Comparison of ENCODE assay signal across 13 mouse cellular contexts in the genomic region with DNA sequence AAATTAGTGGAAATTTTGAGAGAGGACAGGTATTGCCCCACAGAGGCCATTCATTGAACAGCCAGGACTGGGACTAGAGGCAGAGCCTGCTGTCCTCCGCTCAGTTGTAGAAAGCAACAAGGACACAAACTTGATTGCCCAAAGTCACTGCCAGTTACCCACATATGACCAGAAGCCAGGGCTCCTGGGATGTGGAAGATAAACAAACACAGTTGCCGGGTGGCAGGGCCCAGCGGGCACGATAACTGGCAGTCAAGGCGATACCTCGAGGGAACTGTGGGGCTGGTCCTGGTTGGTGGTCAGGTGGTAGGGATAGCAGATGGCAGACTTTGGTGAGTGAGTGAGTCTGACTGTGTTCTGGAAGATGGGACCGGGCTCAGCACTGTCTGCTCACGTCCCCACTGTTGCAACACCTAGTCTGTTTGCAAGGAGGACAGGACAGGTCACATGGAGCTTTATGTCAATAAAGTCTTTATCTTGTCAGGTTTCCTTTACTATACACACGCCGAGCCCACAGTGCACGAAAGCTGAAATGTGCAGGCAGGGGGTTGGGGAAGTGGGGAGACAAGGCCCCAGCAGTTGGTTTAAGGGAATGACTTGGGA. TPM values are rescaled to one million over a fixed set of nuclear protein-coding genes. Genes with fewer than 3 reads are reported as not detected.
DNase-seq lines count a peak whose midpoint lies in the region; ATAC-seq and TF ChIP-seq lines count a peak whose summit lies in the region.
"Had no signal": no experiment of that assay in that cellular context is flagged by ENCODE, and none has a peak within 500 bp of the region (broad histone marks: within the 10 kb centered on the region; RNA-seq: fewer than 3 reads in every experiment).

No protein-coding gene starts in this region.

- H3ac ChIP-seq in C2C12 (ENCODE audit: control insufficient read depth, insufficient read length, low read depth): no peak overlapping the region

- H3K4me1 ChIP-seq in hindbrain, embryonic 13.5 days (replicated peaks): peaks cover 22% of the 10 kb centered on the region
- peaks cover 7% of the 10 kb centered on the region; the same call in 1 of the 2 replicates for H3K4me1 ChIP-seq in hindbrain, embryonic 16.5 days (ENCODE audit: control insufficient read depth, insufficient read depth, low read depth, low read length)
- H3K4me1 ChIP-seq in cerebellum, adult 2 months (ENCODE audit: control insufficient read depth, insufficient read depth, low read length): peaks cover 15% of the 10 kb centered on the region
- H3K4me1 ChIP-seq in forebrain, embryonic 13.5 days: peaks cover 17% of the 10 kb centered on the region

- no peak overlapping the region for H3K9ac ChIP-seq in hindbrain, embryonic 13.5 days
- no peak overlapping the region for H3K9ac ChIP-seq in hindbrain, embryonic 16.5 days (ENCODE audit: low read depth, low read length)
- H3K9ac ChIP-seq in forebrain, embryonic 13.5 days: no peak overlapping the region
- H3K9ac ChIP-seq: midbrain, embryonic 13.5 days had no signal

- no peaks in the 10 kb centered on the region for H3K36me3 ChIP-seq in hindbrain, embryonic 13.5 days
- no peaks in the 10 kb centered on the region for H3K36me3 ChIP-seq in hindbrain, embryonic 16.5 days (ENCODE audit: control insufficient read depth, insufficient read depth, low read length)
- H3K36me3 ChIP-seq in C2C12 (ENCODE audit: control insufficient read depth, insufficient read depth): peaks cover 38% of the 10 kb centered on the region
- no peaks in the 10 kb centered on the region for H3K36me3 ChIP-seq in forebrain, embryonic 13.5 days (ENCODE audit: poor library complexity, severe bottlenecking)
- H3K36me3 ChIP-seq: midbrain, embryonic 13.5 days; neural tube, embryonic 13.5 days had no signal

- ATAC-seq in hindbrain, embryonic 13.5 days (ENCODE audit: low FRiP score): no peak
- ATAC-seq in hindbrain, embryonic 16.5 days: no peak
- ATAC-seq in forebrain, embryonic 13.5 days: no peak
- ATAC-seq: midbrain, embryonic 13.5 days had no signal

- 83% methylated on average over 11 of the region's 11 CpGs for WGBS in hindbrain, embryonic 13.5 days
- WGBS in hindbrain, embryonic 16.5 days: 78% methylated on average over 11 of the region's 11 CpGs
- 48% methylated on average over 11 of the region's 11 CpGs for WGBS in cerebellum, adult 2 months
- 88% methylated on average over 11 of the region's 11 CpGs for WGBS in forebrain, embryonic 13.5 days

- DNase-seq in cerebellum, adult 2 months: peak; percentile 43 to 49
- peak; percentile 43 to 55 for DNase-seq in heart, postnatal 14 days
- DNase-seq in layer of hippocampus, postnatal 10 days (ENCODE audit: low spot score in 2 of 2): no peak
- DNase-seq: right cerebral cortex, postnatal 25 days; thymus, adult 2 months had no signal

- no peak for TF ChIP-seq POLR2A in cerebellum, adult 2 months (IDR thresholded peaks at IDR 0.05; ENCODE audit: borderline replicate concordance, insufficient read depth, low read length)

- H3K79me3 ChIP-seq in C2C12 (ENCODE audit: low read depth): no peaks in the 10 kb centered on the region

- H3K27ac ChIP-seq in hindbrain, embryonic 13.5 days: 0 out of 2 replicates have a peak overlapping the region, but pooled peaks have one; percentile 18
- H3K27ac ChIP-seq in hindbrain, embryonic 16.5 days (ENCODE audit: low read depth, low read length): no peak overlapping the region
- H3K27ac ChIP-seq in cerebellum, adult 2 months (ENCODE audit: insufficient read depth, low read length): no peak overlapping the region
- H3K27ac ChIP-seq in forebrain, embryonic 13.5 days: no peak overlapping the region
- H3K27ac ChIP-seq: midbrain, embryonic 13.5 days; neural tube, embryonic 13.5 days had no signal

- peaks cover 10% of the 10 kb centered on the region; the same call in 1 of the 2 replicates for H3K27me3 ChIP-seq in hindbrain, embryonic 13.5 days
- H3K27me3 ChIP-seq in hindbrain, embryonic 16.5 days (replicated peaks; ENCODE audit: control insufficient read depth, insufficient read depth, low read length): no peaks in the 10 kb centered on the region
- no peaks in the 10 kb centered on the region for H3K27me3 ChIP-seq in C2C12 (ENCODE audit: control insufficient read depth, insufficient read depth, insufficient read length)
- no peaks in the 10 kb centered on the region for H3K27me3 ChIP-seq in cerebellum, adult 2 months (ENCODE audit: control insufficient read depth, insufficient read depth, low read length)
- H3K27me3 ChIP-seq in forebrain, embryonic 13.5 days: no peaks in the 10 kb centered on the region
- H3K27me3 ChIP-seq: midbrain, embryonic 13.5 days; neural tube, embryonic 13.5 days had no signal

- no peak for TF ChIP-seq CTCF in C2C12 (IDR thresholded peaks at IDR 0.05; ENCODE audit: control insufficient read depth, insufficient read depth, insufficient read length)
- TF ChIP-seq CTCF in cerebellum, adult 2 months (IDR thresholded peaks at IDR 0.05; ENCODE audit: borderline replicate concordance, insufficient read depth, low read depth, low read length): no peak

- H3K79me2 ChIP-seq in C2C12 (ENCODE audit: control insufficient read depth, insufficient read depth): no peaks in the 10 kb centered on the region

- no peak overlapping the region for H3K4me3 ChIP-seq in hindbrain, embryonic 13.5 days
- no peak overlapping the region for H3K4me3 ChIP-seq in hindbrain, embryonic 16.5 days (ENCODE audit: low read length)
- H3K4me3 ChIP-seq in C2C12 (ENCODE audit: insufficient read depth, poor library complexity, severe bottlenecking): no peak overlapping the region
- H3K4me3 ChIP-seq in cerebellum, adult 2 months (replicated peaks; ENCODE audit: insufficient read depth, low read depth, low read length): no peak overlapping the region
- no peak overlapping the region for H3K4me3 ChIP-seq in forebrain, embryonic 13.5 days
- H3K4me3 ChIP-seq: erythroblast, embryonic 14.5 days; midbrain, embryonic 13.5 days; neural tube, embryonic 13.5 days had no signal

- H3K9me3 ChIP-seq in hindbrain, embryonic 13.5 days: no peaks in the 10 kb centered on the region
- no peaks in the 10 kb centered on the region for H3K9me3 ChIP-seq in hindbrain, embryonic 16.5 days (ENCODE audit: control insufficient read depth, low read length)
- H3K9me3 ChIP-seq in forebrain, embryonic 13.5 days (replicated peaks): no peaks in the 10 kb centered on the region
- H3K9me3 ChIP-seq: G1E; midbrain, embryonic 13.5 days; neural tube, embryonic 13.5 days had no signal

- intact Hi-C loops in heart, postnatal 14 days (cut with DNase I): loop anchor here (2.0 kb wide), 2 partner anchors 15 to 25 kb away; partner anchors contain the start of gene Il4ra

- H3K4me2 ChIP-seq in hindbrain, embryonic 13.5 days: no peak overlapping the region
- no peak overlapping the region for H3K4me2 ChIP-seq in hindbrain, embryonic 16.5 days (ENCODE audit: low read length)
- no peak overlapping the region for H3K4me2 ChIP-seq in forebrain, embryonic 13.5 days
- H3K4me2 ChIP-seq: midbrain, embryonic 13.5 days; neural tube, embryonic 13.5 days had no signal

TF ChIP-seq in C2C12, 6 proteins besides CTCF, POLR2A, EP300 and RAD21:
- no peak for TF ChIP-seq FOSL1 (IDR thresholded peaks at IDR 0.05; ENCODE audit: insufficient read depth, low read length, poor library complexity, severe bottlenecking)
- no peak for TF ChIP-seq MAX (IDR thresholded peaks at IDR 0.05)
- no peak for TF ChIP-seq MYOG (IDR thresholded peaks at IDR 0.05; ENCODE audit: control insufficient read depth, extremely low read depth, insufficient read length)
- TF ChIP-seq CEBPB (IDR thresholded peaks at IDR 0.05; ENCODE audit: low read depth): peak; percentile 29
- no peak for TF ChIP-seq MYOD1 (IDR thresholded peaks at IDR 0.05; ENCODE audit: control insufficient read depth, insufficient read length, low read depth)

RNA-seq across cellular contexts. Expression of gene Il21r, which starts 25.6 kb away (rescaled TPM):
- 0.69 and 0.82 TPM in 2 replicates for polyA plus RNA-seq in hindbrain, embryonic 13.5 days (2015; fragmentation: Nextera tagmentation; extraction: Ambion mirVana)
- polyA plus RNA-seq in hindbrain, embryonic 16.5 days (2015; fragmentation: Nextera tagmentation; extraction: Ambion mirVana): 0.50 TPM in 2 replicates
- 0.35 TPM for polyA plus RNA-seq in C2C12 (2012; fragmentation: generic; extraction: Trizol)
- polyA plus RNA-seq in cerebellum, adult 2 months (2012; rRNA removed): 0.39 and 0.63 TPM in 2 replicates
- total RNA-seq in heart, postnatal 14 days (2021): 1 to 10 TPM in 1 of 2 experiments, under 1 TPM in 1; 0.55 to 3.1 TPM
- 1 to 10 TPM in 1 of 2 experiments, under 1 TPM in 1; 0.60 to 1.1 TPM for total RNA-seq in layer of hippocampus, postnatal 10 days (2021)
- polyA plus RNA-seq in forebrain, embryonic 13.5 days (2015; fragmentation: Nextera tagmentation; extraction: Ambion mirVana): 0.24 and 0.26 TPM in 2 replicates

RNA-seq across cellular contexts. Expression of gene Il4ra, which starts 25.7 kb away (rescaled TPM):
- polyA plus RNA-seq in hindbrain, embryonic 13.5 days (2015; fragmentation: Nextera tagmentation; extraction: Ambion mirVana): 4.1 and 4.2 TPM in 2 replicates
- polyA plus RNA-seq in hindbrain, embryonic 16.5 days (2015; fragmentation: Nextera tagmentation; extraction: Ambion mirVana): 5.6 and 6.2 TPM in 2 replicates
- polyA plus RNA-seq in C2C12 (2012; fragmentation: generic; extraction: Trizol): 22.7 TPM
- polyA plus RNA-seq in cerebellum, adult 2 months (2012; rRNA removed): 8.6 and 9.3 TPM in 2 replicates
- total RNA-seq in heart, postnatal 14 days (2021): 10 to 100 TPM; 20.0 to 20.3 TPM
- total RNA-seq in layer of hippocampus, postnatal 10 days (2021): 1 to 10 TPM; 4.0 to 8.3 TPM
- polyA plus RNA-seq in forebrain, embryonic 13.5 days (2015; fragmentation: Nextera tagmentation; extraction: Ambion mirVana): 1.8 and 2.0 TPM in 2 replicates

Comparison
In these comparisons a context has a peak if more than half of its experiments do, and no peak if none do; other contexts are left out.
1. DNase-seq: peak in cerebellum, adult 2 months (2 of 2) and heart, postnatal 14 days (2 of 2); none in layer of hippocampus, postnatal 10 days (0 of 2).